Mouse (Mus musculus) liver, embryonic 11.5 days (tissue): ENCODE results near the gene Rad23b. TPM values are rescaled to one million over a fixed set of nuclear protein-coding genes. Genes with fewer than 3 reads are reported as not detected.

Experiments
- polyA plus RNA-seq: library from polyadenylated mRNA; unstranded; fragments of >200 nt; fragmentation: Nextera tagmentation; extraction: Ambion mirVana; gene quantifications from 2 replicates; pipeline ENCODE4 v1.2.1, GENCODE M21; 2014

Gene Rad23b
- polyA plus RNA-seq, 1 experiment from 2014 or later = 67.9 TPM

Other genes with a start within 250 kb of the Rad23b start
- gene Klf4, start 182.4 kb downstream of the Rad23b start, polyA plus RNA-seq = 0.97 and 1.1 TPM in 2 replicates